Mouse (Mus musculus): ENCODE measurements around the gene Tmco4. TPM values are rescaled to one million over a fixed set of nuclear protein-coding genes. Genes with fewer than 3 reads are reported as not detected.

Gene Tmco4
- polyA plus RNA-seq, 1 experiment from 2014 or later, result 3.7 TPM

- Histone ChIP-seq H3K27ac (ENCODE audit: low read depth) (no peak overlapping the region), H3K4me1 (ENCODE audit: insufficient read depth) (peaks cover 5% of the 10 kb centered on the region; the same call in 1 of the 2 replicates), H3K36me3 (ENCODE audit: insufficient read depth) (peaks cover 3% of the 10 kb centered on the region), H3K4me2 (no peak overlapping the region), H3K9me3 (ENCODE audit: low read depth, low read length) (no peaks in the 10 kb centered on the region; the same call in 1 of the 2 replicates), H3K27me3 (ENCODE audit: insufficient read depth, low read length) (peaks cover 3% of the 10 kb centered on the region; the same call in 1 of the 2 replicates), H3K9ac (no peak overlapping the region), H3K4me3 (ENCODE audit: low read depth, low read length) (no peak overlapping the region)
- 34% methylated on average over 5 of the region's 5 CpGs for WGBS
- peak; percentile 64 for DNase-seq
- no peak for ATAC-seq (ENCODE audit: insufficient read depth)
- TF ChIP-seq CTCF (IDR thresholded peaks at IDR 0.05; ENCODE audit: low read depth), result no peak
These were observed 123.5 kb downstream of the Tmco4 start for GRCm38 (mm10) chr4:139096201-139096600.

GRCm38 (mm10) chr4:139100326-139100725 is 127.6 kb downstream of the Tmco4 start:
- DNase-seq (no peak), ATAC-seq (ENCODE audit: insufficient read depth) (no peak)
- TF ChIP-seq CTCF (IDR thresholded peaks at IDR 0.05; ENCODE audit: low read depth), result no peak
- no peak overlapping the region for H3K4me3 ChIP-seq (ENCODE audit: low read depth, low read length)
- H3K9me3 ChIP-seq (ENCODE audit: low read depth, low read length), result no peaks in the 10 kb centered on the region
- H3K27ac ChIP-seq (ENCODE audit: low read depth), result no peak overlapping the region
- no peak overlapping the region for H3K9ac ChIP-seq
- peaks cover 40% of the 10 kb centered on the region for H3K36me3 ChIP-seq (ENCODE audit: insufficient read depth)
- H3K4me2 ChIP-seq, result no peak overlapping the region
- H3K4me1 ChIP-seq (ENCODE audit: insufficient read depth), result no peaks in the 10 kb centered on the region
- 90% methylated on average over 8 of the region's 8 CpGs for WGBS
- no peaks in the 10 kb centered on the region for H3K27me3 ChIP-seq (ENCODE audit: insufficient read depth, low read length)

- no peak overlapping the region for H3K4me3 ChIP-seq (ENCODE audit: low read depth, low read length)
- H3K9ac ChIP-seq, result no peak overlapping the region
- 71% methylated on average over 6 of the region's 6 CpGs for WGBS
- H3K4me1 ChIP-seq (ENCODE audit: insufficient read depth), result no peaks in the 10 kb centered on the region
- H3K27me3 ChIP-seq (ENCODE audit: insufficient read depth, low read length), result no peaks in the 10 kb centered on the region
- H3K4me2 ChIP-seq, result no peak overlapping the region
- no peak for DNase-seq
- TF ChIP-seq CTCF (IDR thresholded peaks at IDR 0.05; ENCODE audit: low read depth), result no peak
- no peaks in the 10 kb centered on the region for H3K9me3 ChIP-seq (ENCODE audit: low read depth, low read length)
- no peak overlapping the region for H3K27ac ChIP-seq (ENCODE audit: low read depth)
- H3K36me3 ChIP-seq (ENCODE audit: insufficient read depth), result peaks cover 40% of the 10 kb centered on the region
- ATAC-seq (ENCODE audit: insufficient read depth), result no peak
These were observed 128.9 kb downstream of the Tmco4 start for GRCm38 (mm10) chr4:139101546-139101945.

- WGBS, result 83% methylated on average over 1 of the region's 1 CpGs
- ATAC-seq (ENCODE audit: insufficient read depth), result no peak
- H3K9me3 ChIP-seq (ENCODE audit: low read depth, low read length), result no peaks in the 10 kb centered on the region
- no peak for TF ChIP-seq CTCF (IDR thresholded peaks at IDR 0.05; ENCODE audit: low read depth)
- peaks cover 40% of the 10 kb centered on the region for H3K36me3 ChIP-seq (ENCODE audit: insufficient read depth)
- DNase-seq, result no peak
- H3K9ac ChIP-seq, result no peak overlapping the region
- H3K27ac ChIP-seq (ENCODE audit: low read depth), result no peak overlapping the region
- peaks cover 4% of the 10 kb centered on the region for H3K4me1 ChIP-seq (ENCODE audit: insufficient read depth)
- no peak overlapping the region for H3K4me2 ChIP-seq
- no peak overlapping the region for H3K4me3 ChIP-seq (ENCODE audit: low read depth, low read length)
- no peaks in the 10 kb centered on the region for H3K27me3 ChIP-seq (ENCODE audit: insufficient read depth, low read length)
These were observed 132.8 kb downstream of the Tmco4 start for GRCm38 (mm10) chr4:139105453-139105852.

Other genes starting within 250 kb of the Tmco4 start
- 0.15 and 0.25 TPM in 2 replicates for gene Pla2g2c, start 248.1 kb upstream of the Tmco4 start, polyA plus RNA-seq (2014; fragmentation: Nextera tagmentation; extraction: Ambion mirVana)
- 1.5 and 1.7 TPM in 2 replicates for gene Ubxn10, start 235.7 kb upstream of the Tmco4 start, polyA plus RNA-seq (2014; fragmentation: Nextera tagmentation; extraction: Ambion mirVana)
- not detected in 2 replicates for gene Pla2g2f, start 215.3 kb upstream of the Tmco4 start, polyA plus RNA-seq (2014; fragmentation: Nextera tagmentation; extraction: Ambion mirVana)
- gene Pla2g2d, start 197.2 kb upstream of the Tmco4 start, polyA plus RNA-seq (2014; fragmentation: Nextera tagmentation; extraction: Ambion mirVana), result 0.18 TPM in 1 of 2 replicates, not detected in the other
- 0.46 and 0.61 TPM in 2 replicates for gene Pla2g5, start 109.4 kb upstream of the Tmco4 start, polyA plus RNA-seq (2014; fragmentation: Nextera tagmentation; extraction: Ambion mirVana)
- gene Gm13030, start 98.9 kb upstream of the Tmco4 start, polyA plus RNA-seq (2014; fragmentation: Nextera tagmentation; extraction: Ambion mirVana), result not detected in 2 replicates
- not detected in 2 replicates for gene Pla2g2e, start 94.9 kb upstream of the Tmco4 start, polyA plus RNA-seq (2014; fragmentation: Nextera tagmentation; extraction: Ambion mirVana)
- gene Otud3, start 58.9 kb upstream of the Tmco4 start, polyA plus RNA-seq (2014; fragmentation: Nextera tagmentation; extraction: Ambion mirVana), result 3.0 and 3.2 TPM in 2 replicates
- gene Rnf186, start 5.8 kb upstream of the Tmco4 start, polyA plus RNA-seq (2014; fragmentation: Nextera tagmentation; extraction: Ambion mirVana), result 0.24 and 0.69 TPM in 2 replicates
- not detected in 2 replicates for gene Htr6, start 102.7 kb downstream of the Tmco4 start, polyA plus RNA-seq (2014; fragmentation: Nextera tagmentation; extraction: Ambion mirVana)
- 43.8 and 48.0 TPM in 2 replicates for gene Nbl1, start 120.1 kb downstream of the Tmco4 start, polyA plus RNA-seq (2014; fragmentation: Nextera tagmentation; extraction: Ambion mirVana)
- 501 and 531 TPM in 2 replicates for gene Minos1, start 158.2 kb downstream of the Tmco4 start, polyA plus RNA-seq (2014; fragmentation: Nextera tagmentation; extraction: Ambion mirVana)
- 332 and 336 TPM in 2 replicates for gene Capzb, start 220.0 kb downstream of the Tmco4 start, polyA plus RNA-seq (2014; fragmentation: Nextera tagmentation; extraction: Ambion mirVana)